Mouse (Mus musculus) liver, embryonic 16.5 days (tissue): ENCODE measurements around the gene Gucy1a1. TPM values are rescaled to one million over a fixed set of nuclear protein-coding genes. Genes with fewer than 3 reads are reported as not detected.

ENCODE experiments used
- ATAC-seq: fragments of 200-750 bp; cut with Nextera tagmentation; 2 replicates; pipeline ENCODE4 v1.8.0; 2017; ENCODE audit warnings: low read depth, mild to moderate bottlenecking, moderate number of reproducible peaks, moderate library complexity
- H3K27ac ChIP-seq: fragments of 300-500 bp; sonication (generic); 2 replicates; pipeline ENCODE4 v1.5.1; 2014; ENCODE audit warnings: mild to moderate bottlenecking, low read length
- H3K27me3 ChIP-seq: fragments of 300-500 bp; sonication (generic); 2 replicates; pipeline ENCODE4 v1.6.1; 2014; ENCODE audit warnings: low read depth, low read length, mixed read lengths; ENCODE audit not compliant: control insufficient read depth, insufficient read depth
- H3K36me3 ChIP-seq: fragments of 300-500 bp; sonication (generic); 2 replicates; pipeline ENCODE4 v1.6.1; 2014; ENCODE audit warnings: mild to moderate bottlenecking; ENCODE audit not compliant: control insufficient read depth, insufficient read depth
- H3K4me1 ChIP-seq: fragments of 300-500 bp; sonication (generic); 2 replicates; pipeline ENCODE4 v1.6.1; 2014; ENCODE audit warnings: low read depth, low read length, mixed read lengths; ENCODE audit not compliant: control insufficient read depth
- H3K4me2 ChIP-seq: fragments of 300-500 bp; sonication (generic); 2 replicates; pipeline ENCODE4 v1.6.1; 2014; ENCODE audit warnings: low read depth, low read length, mixed read lengths
- H3K4me3 ChIP-seq: fragments of 300-500 bp; sonication (generic); 2 replicates; pipeline ENCODE4 v1.5.1; 2014; ENCODE audit warnings: low read depth, mild to moderate bottlenecking, low read length
- H3K9ac ChIP-seq: fragments of 300-500 bp; sonication (generic); 2 replicates; pipeline ENCODE4 v1.6.1; 2014; ENCODE audit warnings: low read depth, low read length
- H3K9me3 ChIP-seq: fragments of 300-500 bp; sonication (generic); replicated peaks from 2 replicates; pipeline ENCODE4 v1.6.1; 2016; ENCODE audit warnings: low read length; ENCODE audit not compliant: control insufficient read depth
- WGBS: fragments of 180-500 bp; shearing (Covaris S2); extraction: QIAGEN DNeasy Blood & Tissue Kit; methylation state at CpG from one replicate; pipeline ENCODE4 v1.1.7; 2014; ENCODE audit not compliant: insufficient replicate concordance; 5-methylcytosine and 5-hydroxymethylcytosine counted together
- microRNA-seq: library from miRNA; unstranded; fragments of <30 nt; microRNA quantifications from one replicate; pipeline ENCODE4, GENCODE M21; 2016
- polyA plus RNA-seq: library from polyadenylated mRNA; unstranded; fragments of >200 nt; fragmentation: Nextera tagmentation; extraction: Ambion mirVana; gene quantifications from 2 replicates; pipeline ENCODE4 v1.2.1, GENCODE M21; 2015

Gene Gucy1a1
- polyA plus RNA-seq, 1 experiment from 2014 or later, result 6.6 TPM

GRCm38 (mm10) chr3:82043676-82044075, 101.9 kb downstream of the Gucy1a1 start:
- Histone ChIP-seq H3K4me1 (no peaks in the 10 kb centered on the region), H3K27me3 (no peaks in the 10 kb centered on the region), H3K9me3 (no peaks in the 10 kb centered on the region), H3K36me3 (no peaks in the 10 kb centered on the region), H3K9ac (no peak overlapping the region), H3K4me2 (no peak overlapping the region), H3K27ac (no peak overlapping the region), H3K4me3 (no peak overlapping the region)
- ATAC-seq, result no peak
- WGBS, result 67% methylated on average over 6 of the region's 6 CpGs

Small RNAs within 50 kb of the gene (microRNA-seq; reads per million reads assigned to microRNA genes)
- not detected for gene Mir7010

Other genes starting within 250 kb of the Gucy1a1 start
- gene Ctso, start 213.2 kb downstream of the Gucy1a1 start, polyA plus RNA-seq, result 7.2 and 8.2 TPM in 2 replicates
- 0.05 and 0.06 TPM in 2 replicates for gene Tdo2, start 169.6 kb downstream of the Gucy1a1 start, polyA plus RNA-seq
- gene Asic5, start 163.5 kb downstream of the Gucy1a1 start, polyA plus RNA-seq, result 0.15 and 0.32 TPM in 2 replicates
- 6.5 and 7.4 TPM in 2 replicates for gene Gucy1b1, start 71.1 kb downstream of the Gucy1a1 start, polyA plus RNA-seq
- 0.15 and 0.16 TPM in 2 replicates for gene Map9, start 212.3 kb upstream of the Gucy1a1 start, polyA plus RNA-seq